Mouse (Mus musculus) right cerebral cortex, postnatal 36 days (tissue): ENCODE measurements at regions not wholly inside any gene's neighbourhood (a gene's known extent, or its start where the extent isn't known, plus 50 kb on each side); places are given as distances from the start of the nearest gene placed in this dataset.
A peak's percentile ranks its signal among the peaks of the same experiment; 100 is the strongest.

Experiments
- DNase-seq, 2 experiments: peaks; one replicate each; pipeline ENCODE4 v3.0.0; 2022; ENCODE audit warnings: low spot score in 2 of 2, mixed read lengths in 1 of 2

- no peak for DNase-seq
Measured at GRCm38 (mm10) chr15:42304097-42304496, 2169.9 kb downstream of the 9330182O14Rik start.

DNA sequence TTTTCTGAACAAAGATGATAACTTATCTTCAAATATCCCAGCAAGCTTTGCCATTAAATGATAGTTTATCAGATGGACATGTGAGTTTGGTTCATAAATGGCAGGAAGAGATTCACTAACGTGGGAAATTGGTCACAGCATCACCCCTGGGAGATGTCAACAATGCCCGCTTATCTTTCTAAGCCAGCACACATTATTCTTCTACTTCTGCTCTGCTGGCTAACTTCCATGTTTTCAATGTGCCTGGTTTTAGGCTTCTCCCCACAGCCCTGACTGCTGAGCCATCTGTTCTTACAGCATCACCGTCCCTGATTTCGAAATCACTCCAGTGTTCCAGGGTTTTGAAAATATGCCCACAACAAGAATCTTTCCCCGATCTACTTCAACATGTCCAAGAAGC lies 2175.4 kb downstream of the 9330182O14Rik start:
- peak in 1 of 2 experiments; percentile 23 for DNase-seq

GRCm38 (mm10) chr15:42311166-42311565 lies 2177.0 kb downstream of the 9330182O14Rik start:
- no peak for DNase-seq

- no peak for DNase-seq
Measured at GRCm38 (mm10) chr15:42320349-42320748, 2186.2 kb downstream of the 9330182O14Rik start.

DNA sequence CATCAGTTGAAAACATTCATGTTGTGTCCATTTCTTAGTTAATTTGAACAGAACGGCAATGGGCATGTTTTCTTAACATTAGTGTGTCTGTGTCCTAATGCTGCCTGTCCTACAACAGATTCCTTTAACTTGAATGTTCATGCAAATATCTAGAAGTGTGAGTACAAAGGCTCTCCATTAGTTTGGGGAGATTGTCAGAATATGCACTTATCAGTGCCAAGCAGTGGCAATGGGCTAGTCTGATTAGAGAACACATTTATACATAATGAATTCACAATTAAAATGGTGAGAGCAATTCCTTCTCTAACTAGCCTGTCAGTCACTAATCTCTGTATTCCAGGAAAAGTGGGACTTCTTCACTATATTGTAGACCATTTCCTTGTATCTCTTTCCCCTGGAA lies 2188.8 kb downstream of the 9330182O14Rik start:
- DNase-seq = no peak

DNA sequence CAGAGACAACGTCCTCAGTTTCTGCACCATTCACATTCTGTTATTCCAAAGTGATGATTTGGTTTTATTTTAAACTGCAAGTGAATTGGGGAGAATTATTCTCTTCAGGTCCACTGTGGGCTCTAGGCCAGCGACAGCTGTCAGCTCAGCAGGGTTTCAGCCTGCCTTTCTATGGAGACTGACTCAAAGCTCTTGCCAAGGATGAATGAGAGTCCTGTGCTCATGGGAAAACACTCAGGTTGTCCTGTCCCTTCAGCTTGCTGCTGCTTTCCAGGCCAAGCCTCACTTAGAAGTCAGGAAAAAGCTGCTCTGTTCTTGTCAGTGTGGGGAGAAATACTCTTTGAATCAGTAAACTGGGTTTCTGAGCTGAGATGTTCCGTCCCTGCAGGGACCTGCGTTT lies 2191.1 kb downstream of the 9330182O14Rik start:
- no peak for DNase-seq

- DNase-seq = no peak
Measured at GRCm38 (mm10) chr15:42328535-42328934, 2194.4 kb downstream of the 9330182O14Rik start.

DNA sequence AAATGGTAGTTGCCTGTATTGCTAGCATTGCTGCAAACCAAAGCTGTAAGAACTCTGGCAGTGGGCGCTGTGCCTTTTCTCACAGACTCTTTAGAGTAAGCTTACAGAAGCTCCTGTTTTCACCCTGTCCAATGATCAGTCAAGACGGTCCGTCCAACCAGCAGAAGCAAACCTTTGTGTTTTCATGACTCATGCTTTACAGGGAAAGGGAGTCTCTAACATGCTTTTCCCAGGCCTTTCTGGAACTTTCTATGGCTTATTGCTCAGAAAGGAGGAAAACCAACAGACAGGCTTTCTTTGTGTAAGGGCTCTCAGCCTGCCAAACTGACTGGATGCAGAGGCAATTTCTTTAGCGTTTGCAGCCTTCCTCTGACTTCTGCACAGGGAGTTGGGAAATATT lies 2195.6 kb downstream of the 9330182O14Rik start:
- no peak for DNase-seq

DNA sequence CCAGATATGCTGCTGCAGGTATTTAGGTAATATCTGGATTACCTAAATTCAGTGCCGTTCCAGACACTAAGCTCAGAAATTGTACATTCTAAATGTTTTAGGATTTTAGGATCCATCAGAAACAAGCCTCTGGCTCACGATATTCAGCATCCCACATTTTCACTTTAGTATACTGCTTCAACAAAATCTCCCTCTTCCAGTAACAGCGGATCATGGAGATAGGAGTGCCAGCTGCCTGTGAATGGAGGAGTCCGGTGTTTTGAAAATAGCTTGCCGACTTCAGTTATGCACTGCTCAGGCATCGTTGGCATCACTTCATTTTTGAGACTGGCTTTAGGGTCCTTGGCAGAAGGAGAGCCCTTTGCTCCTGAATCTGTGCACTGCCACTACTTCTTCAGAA lies 2199.5 kb downstream of the 9330182O14Rik start:
- no peak for DNase-seq

DNA sequence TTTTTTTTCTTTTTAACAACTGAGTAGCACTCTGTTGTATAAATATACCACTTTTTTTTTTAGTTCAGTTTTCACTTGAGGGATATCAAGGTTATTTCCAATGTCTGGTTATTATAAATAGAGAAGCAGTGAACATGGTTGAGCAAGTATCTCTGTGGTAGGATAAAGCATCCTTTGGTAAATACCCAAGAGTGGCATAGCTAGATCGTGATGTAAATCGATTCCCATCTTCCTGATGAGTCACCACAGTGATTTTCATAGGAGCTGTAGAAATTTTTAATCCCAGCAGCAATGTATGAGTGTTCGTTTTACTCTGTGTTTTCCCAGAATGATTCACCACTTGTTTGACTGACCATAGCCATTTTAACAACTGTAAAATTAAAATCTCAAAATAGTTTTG lies 2212.0 kb downstream of the 9330182O14Rik start:
- no peak for DNase-seq

GRCm38 (mm10) chr15:42361871-42362270 lies 2227.7 kb downstream of the 9330182O14Rik start:
- DNase-seq = no peak

DNA sequence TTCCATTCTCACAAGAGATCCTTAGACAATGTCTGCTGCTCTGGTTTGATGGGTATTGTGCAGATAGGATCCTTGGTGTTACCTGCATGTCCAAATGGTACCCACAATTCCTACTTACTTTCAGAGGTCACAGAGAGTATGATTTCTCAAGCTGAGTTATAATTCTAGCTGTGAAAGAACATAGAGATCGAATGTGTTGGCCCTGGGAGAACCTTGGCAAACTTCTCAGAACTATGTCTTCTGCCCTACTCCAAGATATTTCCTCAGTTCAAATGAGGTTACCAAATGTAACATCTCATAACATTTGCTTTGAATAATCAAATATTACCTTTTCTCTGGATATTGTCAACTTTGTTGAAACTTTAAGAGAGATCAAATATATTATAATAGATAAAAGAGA lies 2230.8 kb downstream of the 9330182O14Rik start:
- DNase-seq = no peak

DNA sequence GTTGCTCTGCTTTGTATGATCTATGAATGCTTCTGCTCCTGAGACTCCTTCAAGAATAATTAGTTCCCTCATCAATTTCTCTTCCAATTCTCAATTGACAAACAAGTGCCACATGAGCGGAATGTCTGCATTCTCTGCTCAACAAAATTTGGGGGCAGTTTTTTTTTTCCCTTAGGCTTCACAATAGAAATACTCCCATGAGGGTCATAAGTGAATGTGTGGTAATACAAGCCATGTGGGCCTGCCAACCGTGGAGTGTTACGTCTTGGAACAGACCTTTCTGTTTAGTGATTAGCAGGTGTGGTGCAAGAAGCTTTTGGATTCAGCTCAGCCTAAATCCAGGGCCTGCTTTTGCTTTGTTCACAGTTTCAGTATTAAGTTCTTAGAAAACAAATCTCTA lies 2232.6 kb downstream of the 9330182O14Rik start:
- no peak for DNase-seq

DNA sequence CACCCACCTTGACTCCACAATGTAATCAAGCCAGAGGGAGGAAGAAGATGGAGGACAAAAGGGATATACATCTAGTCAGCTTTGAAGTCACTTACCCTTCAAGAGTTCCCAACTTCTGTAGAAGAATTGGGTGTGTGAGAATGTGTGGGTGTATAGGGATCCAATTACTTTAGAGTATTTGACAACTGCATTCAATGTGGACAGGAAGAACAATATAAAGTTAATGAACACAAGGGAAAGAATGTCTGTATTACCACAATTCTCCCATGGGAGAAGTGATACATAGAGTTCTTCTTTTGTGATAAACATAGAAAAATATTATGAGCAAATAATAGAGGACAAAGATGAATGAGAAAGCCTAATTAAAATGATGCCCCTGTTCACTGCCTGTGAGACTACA lies 2235.4 kb downstream of the 9330182O14Rik start:
- no peak for DNase-seq

DNA sequence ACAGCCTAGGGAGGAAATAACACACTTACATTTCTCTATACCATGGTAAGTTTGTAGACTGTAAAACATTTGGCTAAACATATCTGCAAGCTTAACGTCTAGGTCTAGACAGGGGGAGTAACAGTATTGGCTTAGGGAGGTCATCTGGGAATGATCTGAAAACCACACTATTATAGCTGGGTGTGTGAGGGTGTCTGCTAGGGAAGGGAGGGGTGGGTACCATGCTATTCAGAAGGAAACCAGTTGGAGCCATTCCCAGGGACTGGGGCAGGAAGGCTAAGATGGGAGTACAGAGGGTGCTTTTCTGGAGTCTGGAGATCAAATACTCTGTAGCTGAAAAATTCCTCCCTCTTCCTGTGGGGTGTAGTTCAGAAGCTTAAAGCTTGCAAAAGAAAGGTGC lies 2235.9 kb downstream of the 9330182O14Rik start:
- DNase-seq = no peak

- no peak for DNase-seq
Measured at GRCm38 (mm10) chr15:42372704-42373286, 2238.6 kb downstream of the 9330182O14Rik start.
